Mouse (Mus musculus) ES-E14 (cell line): ENCODE measurements around the gene Zbtb49.

Source experiments
- CHD2 ChIP-seq: IDR thresholded peaks from 2 replicates; pipeline ENCODE4 v1.6.1; 2014; ENCODE audit warnings: mild to moderate bottlenecking, low read depth, low read length, inconsistent platforms
- HCFC1 ChIP-seq: IDR thresholded peaks from 2 replicates; pipeline ENCODE4 v1.6.1; 2012; ENCODE audit warnings: low read length, inconsistent platforms, borderline replicate concordance; ENCODE audit not compliant: insufficient read depth
- MAFK ChIP-seq: IDR thresholded peaks from 2 replicates; pipeline ENCODE4 v1.6.1; 2014; ENCODE audit warnings: mild to moderate bottlenecking, low read depth, low read length, inconsistent platforms; ENCODE audit not compliant: insufficient read depth
- ZC3H11A ChIP-seq: IDR thresholded peaks from 2 replicates; pipeline ENCODE4 v1.6.1; 2012; ENCODE audit warnings: low read depth, mild to moderate bottlenecking, inconsistent platforms, low read length, borderline replicate concordance
- ZNF384 ChIP-seq: IDR thresholded peaks from 2 replicates; pipeline ENCODE4 v1.6.1; 2012; ENCODE audit warnings: low read depth, low read length, inconsistent platforms

DNA sequence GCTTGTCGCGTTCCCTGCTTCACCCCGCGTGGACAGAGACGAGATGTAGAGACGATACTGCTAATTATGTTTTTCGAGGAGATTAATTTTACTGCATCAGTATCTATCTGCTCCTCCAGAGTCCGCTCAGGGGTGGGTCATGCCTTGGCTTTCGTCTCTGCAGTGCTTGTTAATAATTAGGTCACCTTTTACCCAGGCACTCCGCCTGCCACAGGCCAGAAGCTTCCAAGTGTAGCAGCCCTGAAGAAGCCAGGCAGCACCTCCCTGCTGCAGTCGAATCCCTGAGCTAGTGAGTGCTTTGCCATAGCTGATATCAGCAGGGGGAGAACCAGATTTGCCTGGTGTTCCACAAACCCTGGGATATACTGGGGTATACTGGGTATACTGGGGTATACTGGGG, 51.8 kb downstream of the Zbtb49 start:
- TF ChIP-seq ZC3H11A (no peak), CHD2 (no peak), MAFK (no peak), ZNF384 (no peak), HCFC1 (no peak)
